Mouse (Mus musculus) ES-CJ7 (cell line): Measurements from ENCODE around the gene Gxylt2.

Source experiments
- DNase-seq: peaks from one replicate; pipeline ENCODE4 v3.0.0; 2011; ENCODE audit warnings: low read depth, low spot score

Gxylt2 gene

DNA sequence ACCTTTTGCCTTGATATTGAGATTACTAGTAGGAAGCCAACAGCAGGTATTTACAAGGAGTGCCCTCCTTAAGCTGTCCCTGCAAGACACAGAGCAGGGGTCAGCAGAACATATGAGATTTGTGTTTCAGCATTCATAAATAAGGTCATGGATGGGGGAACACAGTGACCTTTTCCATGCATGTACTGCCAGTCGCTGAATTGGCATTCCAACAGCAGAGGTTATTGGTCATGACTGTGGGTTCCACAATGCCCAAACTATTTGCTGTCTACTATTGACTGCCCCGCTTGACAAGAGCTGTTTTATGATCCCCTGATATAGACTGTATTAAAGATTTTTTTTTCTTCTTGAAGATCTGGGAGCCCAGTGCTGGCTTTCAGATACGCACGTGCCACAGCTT is 95.2 kb downstream of the Gxylt2 start:
- DNase-seq: no peak

DNA sequence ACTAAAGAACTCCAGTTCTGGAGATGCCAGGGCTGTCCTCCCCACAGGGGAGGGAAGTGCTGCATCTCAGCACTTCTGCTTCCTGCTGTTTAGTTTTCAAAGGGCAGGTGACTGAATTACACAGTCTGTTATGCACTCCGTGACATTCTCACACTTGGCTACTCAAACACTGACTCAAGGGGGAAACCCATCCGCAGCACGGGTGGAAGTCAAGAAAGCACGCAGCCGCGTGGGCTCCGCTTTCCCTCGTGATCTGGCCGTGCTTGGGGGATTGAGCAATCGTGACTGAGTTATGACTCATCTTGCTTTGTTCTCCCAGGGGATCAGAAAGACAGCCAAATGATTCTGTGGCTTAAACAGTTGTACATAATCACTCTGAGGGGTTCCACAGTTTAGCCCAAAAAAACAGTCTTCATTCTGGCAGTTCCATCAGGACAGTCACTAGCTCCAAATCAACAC is 96.0 kb downstream of the Gxylt2 start:
- DNase-seq: no peak

DNA sequence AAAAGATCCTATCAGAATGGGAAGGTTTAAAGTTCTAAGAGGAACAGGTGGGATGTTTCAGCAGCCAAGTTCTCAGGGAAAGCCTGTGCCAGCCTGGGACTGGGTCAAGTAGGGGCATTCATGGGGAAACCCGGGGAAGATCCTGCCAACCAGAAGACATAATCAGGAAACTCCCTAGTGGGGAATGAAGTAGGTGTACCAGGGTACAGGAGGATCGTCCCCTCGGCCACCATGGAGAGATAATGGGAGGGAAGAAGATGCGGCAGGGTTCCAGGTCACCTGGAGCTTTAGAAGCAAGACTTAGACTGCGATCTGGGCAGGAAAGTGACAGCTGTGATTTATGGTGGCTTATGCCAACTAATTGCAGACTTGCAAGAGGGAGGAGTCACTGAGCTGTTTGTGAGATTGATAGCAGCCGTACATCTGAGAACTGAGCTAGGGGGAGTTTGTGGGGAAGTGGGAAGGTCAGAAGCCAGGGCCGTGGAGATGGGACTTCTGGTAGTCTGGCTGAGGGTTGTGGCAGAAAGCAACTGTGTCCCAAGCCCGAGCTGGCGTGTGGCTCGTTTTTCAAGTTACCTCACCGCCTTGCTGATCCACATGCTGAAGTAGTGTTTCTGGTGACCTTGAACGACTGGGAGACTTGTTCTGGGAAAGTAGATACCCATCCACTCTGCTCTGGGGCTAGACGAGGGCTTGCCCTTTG is 98.0 kb downstream of the Gxylt2 start:
- peak; percentile 73 for DNase-seq

- DNase-seq: peak; percentile 70
These were observed 98.7 kb downstream of the Gxylt2 start for GRCm38 (mm10) chr6:100803250-100803649.

- no peak for DNase-seq
These were observed 102.7 kb downstream of the Gxylt2 start for GRCm38 (mm10) chr6:100807187-100807586.

GRCm38 (mm10) chr6:100807746-100808145 is 103.2 kb downstream of the Gxylt2 start:
- DNase-seq: no peak

- no peak for DNase-seq
These were observed 103.8 kb downstream of the Gxylt2 start for GRCm38 (mm10) chr6:100808221-100808778.

DNA sequence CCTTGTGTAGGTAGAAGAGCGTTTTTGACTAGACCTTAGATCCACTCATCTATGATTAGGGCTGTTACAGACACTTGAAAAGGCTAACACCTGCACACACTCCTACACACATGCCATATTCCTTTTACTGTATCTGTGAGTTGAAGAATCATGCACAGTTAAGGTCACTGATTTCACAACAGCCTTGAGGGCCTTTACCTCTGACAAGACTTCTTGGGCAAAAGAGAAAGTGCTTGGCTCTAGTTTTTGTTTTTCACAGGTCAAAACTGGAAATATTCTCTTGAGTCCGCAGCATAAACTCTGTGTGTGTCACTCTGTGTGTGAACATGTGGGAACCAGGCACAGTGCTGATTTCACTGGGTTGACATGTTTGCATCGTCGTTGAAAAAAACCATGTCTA is 105.6 kb downstream of the Gxylt2 start:
- DNase-seq: no peak

DNA sequence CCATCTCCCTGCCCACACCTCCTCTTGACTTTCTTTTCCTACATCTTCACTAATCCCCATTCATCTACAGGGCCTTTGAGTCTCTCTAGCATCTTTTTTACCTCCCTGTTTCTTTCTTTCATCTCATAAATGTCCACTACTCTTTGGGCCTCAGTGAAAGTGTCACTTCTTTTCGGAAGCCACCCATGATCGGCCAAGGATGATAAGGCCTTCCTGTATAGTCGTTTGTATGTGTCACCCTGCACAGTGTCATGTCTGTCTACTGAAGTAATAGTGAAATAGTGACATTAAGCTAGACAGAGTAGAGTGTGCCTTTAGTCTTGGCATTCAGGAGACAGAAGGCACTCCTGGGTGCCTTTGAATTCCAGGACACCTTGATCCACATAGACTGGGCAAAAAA is 107.2 kb downstream of the Gxylt2 start:
- no peak for DNase-seq

GRCm38 (mm10) chr6:100821367-100821766 is 116.8 kb downstream of the Gxylt2 start:
- DNase-seq: no peak

DNA sequence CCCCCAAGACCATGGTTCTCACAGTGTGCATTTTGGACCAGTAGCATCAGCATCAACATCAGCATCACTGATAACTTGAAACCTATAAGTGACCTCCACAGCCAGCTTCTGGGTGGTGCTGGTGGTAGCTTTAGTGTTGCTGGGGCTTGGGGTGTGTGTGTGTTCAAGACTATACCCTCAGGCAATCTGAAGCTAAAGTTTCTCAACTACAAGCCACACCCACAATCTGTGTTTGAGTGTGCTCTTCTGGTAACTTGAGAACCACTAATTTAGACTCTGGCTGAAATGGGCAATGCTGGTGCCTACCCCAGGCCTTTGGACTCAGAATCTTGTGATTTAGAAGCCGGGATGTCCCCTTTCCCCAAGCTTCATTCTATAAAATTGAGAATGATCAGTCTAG is 118.8 kb downstream of the Gxylt2 start:
- DNase-seq: peak; percentile 21

DNA sequence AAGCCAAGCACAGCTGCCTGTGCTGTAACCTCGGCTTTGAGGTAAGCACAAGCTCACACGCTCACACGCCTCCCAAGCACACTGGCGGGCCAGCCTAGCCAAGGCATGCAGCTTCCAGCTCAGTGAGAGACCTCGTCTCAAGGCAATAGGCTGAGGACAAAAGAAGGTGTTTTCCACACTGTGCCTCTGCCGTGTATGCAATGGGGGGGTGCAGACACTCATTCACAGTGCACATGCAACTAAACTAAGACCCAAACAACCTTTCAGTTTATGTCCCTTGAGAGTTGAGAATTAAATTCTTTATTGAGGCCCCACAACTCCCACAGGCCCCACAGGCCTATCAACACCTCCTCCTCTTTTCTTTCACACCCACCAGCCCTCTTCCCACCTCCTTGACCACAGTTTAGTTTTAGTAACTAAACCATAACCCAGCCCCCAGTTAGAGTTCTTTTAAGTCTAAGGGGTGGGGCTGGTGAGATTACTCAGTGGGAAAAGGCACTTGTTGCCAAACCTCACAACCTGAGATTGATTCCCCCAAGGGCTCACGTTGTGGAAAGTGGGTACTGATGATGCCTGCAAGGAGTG is 119.9 kb downstream of the Gxylt2 start:
- peak; percentile 19 for DNase-seq

- no peak for DNase-seq
These were observed 121.5 kb downstream of the Gxylt2 start for GRCm38 (mm10) chr6:100826046-100826445.

DNA sequence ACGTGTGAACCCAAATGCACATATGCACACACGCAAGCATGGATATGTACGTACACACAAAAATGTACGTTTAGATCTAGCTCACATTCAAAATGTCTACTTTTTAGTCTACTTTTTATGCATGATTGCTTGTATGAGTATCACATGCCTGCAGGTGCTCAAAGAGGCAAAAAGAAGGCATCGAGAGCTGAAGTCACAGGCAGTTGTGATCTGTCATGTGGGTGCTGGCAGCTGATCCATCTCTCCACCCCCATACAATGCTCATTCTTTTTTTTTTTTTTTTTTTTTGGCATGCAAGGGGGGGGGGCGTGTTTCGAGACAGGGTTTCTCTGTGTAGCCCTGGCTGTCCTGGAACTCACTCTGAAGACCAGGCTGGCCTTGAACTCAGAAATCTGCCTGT is 124.0 kb downstream of the Gxylt2 start:
- no peak for DNase-seq

- DNase-seq: no peak
These were observed 125.2 kb downstream of the Gxylt2 start for GRCm38 (mm10) chr6:100829770-100830169.

GRCm38 (mm10) chr6:100831188-100831587 is 126.7 kb downstream of the Gxylt2 start:
- DNase-seq: no peak

DNA sequence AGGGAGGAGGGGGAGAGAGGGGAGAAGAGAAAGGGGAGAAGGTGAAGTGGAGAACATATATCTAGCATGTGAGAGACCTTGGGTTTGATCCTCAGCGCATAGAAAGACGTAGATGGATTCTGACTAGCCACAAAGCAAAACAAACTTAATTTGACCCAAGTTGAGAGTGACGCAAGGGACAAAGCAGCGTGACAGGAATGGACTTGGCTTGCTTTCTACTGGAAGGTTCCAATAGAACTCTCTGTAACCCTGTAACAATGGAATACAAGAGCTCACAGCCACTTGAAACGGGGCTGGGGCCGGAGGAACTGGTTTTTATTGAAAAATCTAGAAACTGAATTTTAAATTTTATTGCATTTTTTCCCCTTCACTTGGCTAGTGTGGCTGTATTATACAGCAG is 127.2 kb downstream of the Gxylt2 start:
- no peak for DNase-seq

- DNase-seq: peak; percentile 95
These were observed 128.8 kb downstream of the Gxylt2 start, which contains the start of gene Ppp4r2 for GRCm38 (mm10) chr6:100833355-100833754. TSS of gene Ppp4r2 (plus strand) at chr6:100833622.

GRCm38 (mm10) chr6:100833811-100834481 is 129.4 kb downstream of the Gxylt2 start:
- peak; percentile 51 for DNase-seq

GRCm38 (mm10) chr6:100834489-100835160 is 130.1 kb downstream of the Gxylt2 start:
- peak; percentile 23 for DNase-seq

GRCm38 (mm10) chr6:100845058-100845457 is 140.5 kb downstream of the Gxylt2 start:
- no peak for DNase-seq

- DNase-seq: no peak
These were observed 142.7 kb downstream of the Gxylt2 start for GRCm38 (mm10) chr6:100847264-100847663.
